Mouse (Mus musculus) splenic B cell, adult 2 months (primary cell): Measurements from ENCODE around the gene Mpzl3.

Source experiments
- DNase-seq: peaks from one replicate; pipeline ENCODE4 v3.0.0-alpha.2; 2011; ENCODE audit warnings: low read depth, low spot score
- H3K27me3 ChIP-seq: 2 replicates; pipeline ENCODE4 v1.6.1; 2012; ENCODE audit warnings: mild to moderate bottlenecking, low read length, moderate library complexity, mixed read lengths; ENCODE audit not compliant: control insufficient read depth, poor library complexity, insufficient read depth, severe bottlenecking
- H3K36me3 ChIP-seq: 2 replicates; pipeline ENCODE4 v1.6.1; 2012; ENCODE audit warnings: mild to moderate bottlenecking, low read length, moderate library complexity, mixed read lengths; ENCODE audit not compliant: control insufficient read depth, poor library complexity, insufficient read depth, severe bottlenecking

Mpzl3 gene

GRCm38 (mm10) chr9:45064421-45064820, 9.4 kb downstream of the Mpzl3 start:
- Histone ChIP-seq H3K27me3 (no peaks in the 10 kb centered on the region), H3K36me3 (peaks cover 2% of the 10 kb centered on the region; the same call in 1 of the 2 replicates)
- no peak for DNase-seq

DNA sequence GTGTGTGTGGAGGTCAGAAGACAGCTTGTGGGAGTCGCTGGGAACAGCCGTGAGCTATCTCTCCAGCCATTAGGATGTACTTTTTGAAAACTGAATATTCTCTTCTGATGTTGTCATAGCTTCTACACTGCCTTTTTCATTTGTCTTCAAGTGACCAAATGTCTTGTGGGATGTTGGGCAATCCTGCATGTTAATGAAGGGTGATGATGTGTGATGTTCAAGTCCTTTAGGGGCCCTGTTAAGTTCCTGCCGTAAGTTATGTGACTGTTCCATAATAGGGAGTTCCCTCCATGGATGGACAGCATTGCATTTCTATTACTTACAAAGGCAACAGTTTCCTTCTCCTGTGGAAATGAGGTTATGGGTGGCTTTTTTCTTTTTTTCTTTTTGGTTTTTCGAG, 11.7 kb downstream of the Mpzl3 start:
- no peak for DNase-seq
- H3K27me3 ChIP-seq: no peaks in the 10 kb centered on the region
- peaks cover 2% of the 10 kb centered on the region for H3K36me3 ChIP-seq

DNA sequence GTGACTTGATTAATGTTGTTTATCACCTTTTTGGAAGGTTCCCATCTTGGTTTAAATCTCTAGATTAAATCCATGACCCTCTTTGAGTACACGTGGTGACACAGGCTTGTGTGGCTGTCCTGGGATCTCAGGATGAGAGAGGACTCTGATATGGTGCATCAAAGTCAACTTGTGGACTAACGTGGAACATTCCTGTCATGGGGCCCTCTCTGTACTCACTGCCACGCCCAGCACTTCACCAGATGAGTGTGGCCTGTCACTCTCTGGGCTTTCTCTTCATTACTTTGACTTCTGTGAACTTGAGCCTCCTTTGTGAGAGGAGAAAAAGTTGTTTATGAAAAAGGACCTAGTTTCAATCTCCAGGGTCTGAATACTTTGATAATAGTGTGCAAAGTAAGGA, 16.8 kb downstream of the Mpzl3 start:
- no peak for DNase-seq
- Histone ChIP-seq H3K36me3 (peaks cover 2% of the 10 kb centered on the region), H3K27me3 (no peaks in the 10 kb centered on the region)

- no peaks in the 10 kb centered on the region for H3K36me3 ChIP-seq
- H3K27me3 ChIP-seq: no peaks in the 10 kb centered on the region
- DNase-seq: peak; percentile 60
Observed at GRCm38 (mm10) chr9:45077859-45078258, 22.9 kb downstream of the Mpzl3 start.

DNA sequence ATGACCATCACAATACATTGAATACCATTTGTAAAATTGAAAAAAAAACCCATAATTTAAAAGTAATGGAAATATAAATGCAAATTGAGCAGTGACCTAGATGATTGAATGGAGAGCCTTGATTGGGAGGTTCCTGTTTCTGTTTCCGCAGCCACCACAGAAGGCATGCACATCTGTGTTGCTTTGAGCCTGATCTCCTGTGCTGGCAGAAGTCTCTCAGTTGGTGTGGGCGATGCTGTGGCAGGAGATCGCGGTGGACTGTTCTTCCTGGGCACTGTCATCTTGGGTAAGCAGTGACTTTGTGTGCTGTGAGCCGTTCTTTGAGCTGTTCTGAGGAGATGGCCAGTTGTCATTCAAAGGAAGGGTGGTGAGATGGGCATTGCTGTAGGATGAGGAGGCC, 24.0 kb downstream of the Mpzl3 start, which contains the start of gene Jaml:
Jaml (plus strand) TSS at position 173 of the 400 bp plus-strand sequence.
- Histone ChIP-seq H3K27me3 (no peaks in the 10 kb centered on the region), H3K36me3 (no peaks in the 10 kb centered on the region)
- DNase-seq: peak; percentile 82

DNA sequence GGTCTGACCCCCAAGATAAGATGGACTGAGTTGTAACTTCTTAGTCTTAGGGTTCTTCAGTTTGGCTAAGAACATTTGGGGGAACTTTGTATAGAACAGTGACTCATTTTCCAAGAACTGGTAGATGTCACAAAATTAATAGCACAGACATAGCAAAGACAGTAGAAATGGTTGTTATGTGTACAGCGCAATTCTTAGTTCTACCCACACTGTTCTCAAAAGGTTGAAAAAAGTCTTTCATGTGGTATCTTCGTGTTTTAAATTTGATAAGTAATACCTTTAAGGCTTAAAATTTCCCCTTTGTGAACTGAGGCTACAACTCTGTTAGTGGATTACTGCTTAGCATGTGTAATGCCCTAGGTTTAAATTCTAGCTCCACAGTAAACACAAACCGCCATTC, 28.1 kb downstream of the Mpzl3 start:
- no peak for DNase-seq
- no peaks in the 10 kb centered on the region for H3K36me3 ChIP-seq

GRCm38 (mm10) chr9:45084556-45084955, 29.6 kb downstream of the Mpzl3 start:
- DNase-seq: peak; percentile 24
- Histone ChIP-seq H3K27me3 (no peaks in the 10 kb centered on the region), H3K36me3 (no peaks in the 10 kb centered on the region)

More for the DNA sequence above, 28.1 kb downstream of the Mpzl3 start:
- H3K27me3 ChIP-seq: no peaks in the 10 kb centered on the region

DNA sequence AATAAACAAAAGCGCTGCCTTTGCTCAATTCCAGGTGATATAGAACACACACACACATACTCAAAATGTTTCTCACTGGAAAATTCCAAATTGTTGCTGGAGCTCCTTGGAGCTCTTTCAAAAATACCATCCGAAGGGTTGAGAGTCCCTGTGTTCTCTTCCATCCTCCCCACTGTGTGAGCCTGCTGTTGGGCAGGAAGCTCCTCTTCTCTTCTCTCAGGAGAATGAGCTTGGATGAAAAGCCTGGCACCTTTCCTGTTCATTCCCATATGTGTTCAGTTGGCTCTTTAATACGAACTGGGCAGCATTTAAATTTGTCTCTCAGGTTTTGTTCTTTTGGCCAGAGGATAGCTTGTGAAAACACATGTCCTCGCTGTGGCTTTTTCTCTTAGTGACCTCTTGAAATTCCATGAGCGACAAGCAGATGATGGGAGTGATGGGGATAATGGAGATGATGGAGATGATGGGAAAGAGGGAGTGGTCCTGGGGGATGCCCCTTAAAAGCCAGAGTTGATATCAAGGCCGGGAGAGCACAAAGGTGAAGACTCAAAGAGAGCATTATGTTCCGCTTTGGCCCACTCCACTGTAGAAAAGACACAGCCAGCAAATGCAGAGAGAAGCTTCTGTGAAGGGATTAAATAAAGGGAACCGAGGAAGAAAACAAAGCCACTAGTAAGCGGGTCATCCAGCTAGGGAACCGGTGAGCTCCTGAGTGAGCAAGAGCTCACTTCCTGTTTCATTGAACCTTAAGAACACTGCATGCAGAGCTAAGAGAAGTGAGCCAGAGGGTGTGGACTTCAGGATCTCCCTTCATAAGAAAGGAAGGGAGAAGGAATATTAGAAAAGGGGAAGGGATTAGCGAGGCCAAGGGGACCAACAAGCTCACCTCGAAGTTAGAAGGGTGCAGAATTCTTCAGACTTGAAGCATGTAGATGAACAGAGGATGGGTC, 31.0 kb downstream of the Mpzl3 start:
- DNase-seq: peak; percentile 55
- Histone ChIP-seq H3K36me3 (no peaks in the 10 kb centered on the region), H3K27me3 (no peaks in the 10 kb centered on the region)

DNA sequence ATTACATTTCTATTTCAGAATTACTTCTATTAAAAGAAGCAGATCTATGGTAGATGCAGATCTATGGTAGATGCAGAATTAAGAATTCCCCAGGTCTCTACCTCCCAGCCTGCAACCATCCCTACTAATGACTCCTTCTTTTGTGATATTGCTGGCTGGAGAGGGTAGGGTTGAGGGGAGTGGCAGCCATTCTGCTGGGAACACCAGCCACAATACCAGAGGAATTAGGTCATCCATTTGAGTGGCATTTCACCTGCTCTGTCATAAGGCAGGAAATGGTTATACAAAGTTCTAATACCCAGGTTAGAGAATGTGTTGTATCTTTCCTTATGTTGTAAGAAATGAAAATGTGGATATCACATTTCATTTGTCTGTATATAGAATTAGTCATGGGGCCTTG, 33.1 kb downstream of the Mpzl3 start:
- DNase-seq: no peak
- Histone ChIP-seq H3K36me3 (no peaks in the 10 kb centered on the region), H3K27me3 (no peaks in the 10 kb centered on the region)

GRCm38 (mm10) chr9:45090811-45091210, 35.8 kb downstream of the Mpzl3 start:
- Histone ChIP-seq H3K36me3 (no peaks in the 10 kb centered on the region), H3K27me3 (no peaks in the 10 kb centered on the region)
- DNase-seq: no peak

GRCm38 (mm10) chr9:45092641-45093040, 37.7 kb downstream of the Mpzl3 start:
- no peak for DNase-seq
- Histone ChIP-seq H3K27me3 (no peaks in the 10 kb centered on the region), H3K36me3 (no peaks in the 10 kb centered on the region)

GRCm38 (mm10) chr9:45095149-45095937, 40.4 kb downstream of the Mpzl3 start:
- Histone ChIP-seq H3K27me3 (no peaks in the 10 kb centered on the region), H3K36me3 (no peaks in the 10 kb centered on the region; the same call in 1 of the 2 replicates)
- DNase-seq: no peak

GRCm38 (mm10) chr9:45097877-45098276, 42.9 kb downstream of the Mpzl3 start:
- no peaks in the 10 kb centered on the region; the same call in 1 of the 2 replicates for H3K36me3 ChIP-seq
- no peak for DNase-seq
- H3K27me3 ChIP-seq: no peaks in the 10 kb centered on the region

GRCm38 (mm10) chr9:45098426-45098825, 43.4 kb downstream of the Mpzl3 start:
- H3K27me3 ChIP-seq: no peaks in the 10 kb centered on the region
- no peaks in the 10 kb centered on the region; the same call in 1 of the 2 replicates for H3K36me3 ChIP-seq
- no peak for DNase-seq

DNA sequence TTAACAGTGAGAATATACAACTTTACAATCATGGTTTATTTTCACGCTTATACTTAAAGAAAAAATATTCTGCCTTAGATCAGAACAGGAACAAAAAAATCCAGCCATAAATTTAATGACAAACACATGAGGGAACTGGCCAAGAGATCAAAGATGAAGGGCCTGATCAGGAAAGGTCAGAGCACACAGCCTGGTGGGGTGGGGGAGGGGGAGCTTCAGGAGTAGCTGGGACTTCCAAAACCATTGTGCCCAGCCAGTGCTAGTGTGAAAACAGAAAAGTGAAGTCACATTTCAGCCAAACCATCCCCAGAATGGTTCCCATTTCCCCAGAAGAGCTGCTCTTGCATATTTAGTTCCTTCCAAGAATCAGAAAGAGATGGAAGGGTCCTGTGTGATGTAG, 47.5 kb downstream of the Mpzl3 start:
- H3K27me3 ChIP-seq: no peaks in the 10 kb centered on the region
- DNase-seq: no peak
- H3K36me3 ChIP-seq: no peaks in the 10 kb centered on the region; the same call in 1 of the 2 replicates
